Mouse (Mus musculus): ENCODE results near the gene Smarcb1. TPM values are rescaled to one million over a fixed set of nuclear protein-coding genes. Genes with fewer than 3 reads are reported as not detected.

Smarcb1 gene
- polyA plus RNA-seq, 1 experiment from 2014 or later = 298 TPM

- no peaks in the 10 kb centered on the region for H3K36me3 ChIP-seq
- H3K27me3 ChIP-seq = peaks cover 32% of the 10 kb centered on the region
- no peak overlapping the region for H3K4me2 ChIP-seq (replicated peaks)
- H3K4me3 ChIP-seq = no peak overlapping the region
- ATAC-seq (ENCODE audit: low FRiP score) = no peak
- H3K27ac ChIP-seq = no peak overlapping the region
- WGBS = 65% methylated on average over 9 of the region's 9 CpGs
- H3K9me3 ChIP-seq (replicated peaks) = no peaks in the 10 kb centered on the region
- H3K9ac ChIP-seq = no peak overlapping the region
- H3K4me1 ChIP-seq = peaks cover 21% of the 10 kb centered on the region
These were observed 19.8 kb upstream of the Smarcb1 start for GRCm38 (mm10) chr10:75941042-75941824.

GRCm38 (mm10) chr10:75940520-75940919 is 19.1 kb upstream of the Smarcb1 start, which contains the start of gene Gm867:
Gene Gm867 (minus strand): TSS chr10:75940672.
- no peak for ATAC-seq (ENCODE audit: low FRiP score)
- WGBS = 83% methylated on average over 5 of the region's 5 CpGs
- no peaks in the 10 kb centered on the region for H3K9me3 ChIP-seq (replicated peaks)
- peaks cover 39% of the 10 kb centered on the region for H3K27me3 ChIP-seq
- H3K9ac ChIP-seq = no peak within 1 kb of the TSS
- no peaks in the 10 kb centered on the region for H3K36me3 ChIP-seq
- no peak within 1 kb of the TSS for H3K4me3 ChIP-seq
- peaks cover 27% of the 10 kb centered on the region for H3K4me1 ChIP-seq
- no peak within 1 kb of the TSS for H3K27ac ChIP-seq
- no peak within 1 kb of the TSS for H3K4me2 ChIP-seq (replicated peaks)

- H3K4me1 ChIP-seq = peaks cover 30% of the 10 kb centered on the region
- no peaks in the 10 kb centered on the region for H3K9me3 ChIP-seq (replicated peaks)
- ATAC-seq (ENCODE audit: low FRiP score) = no peak
- H3K27me3 ChIP-seq = peaks cover 46% of the 10 kb centered on the region
- no peak overlapping the region for H3K9ac ChIP-seq
- WGBS = 37% methylated on average over 9 of the region's 9 CpGs
- H3K27ac ChIP-seq = no peak overlapping the region
- no peak overlapping the region for H3K4me3 ChIP-seq
- no peaks in the 10 kb centered on the region for H3K36me3 ChIP-seq
- H3K4me2 ChIP-seq (replicated peaks) = no peak overlapping the region
These were observed 18.2 kb upstream of the Smarcb1 start for GRCm38 (mm10) chr10:75939481-75940234.

- WGBS = 53% methylated on average over 10 of the region's 10 CpGs
- Histone ChIP-seq H3K4me2 (replicated peaks) (no peak overlapping the region), H3K27ac (no peak overlapping the region), H3K36me3 (no peaks in the 10 kb centered on the region), H3K4me1 (peaks cover 23% of the 10 kb centered on the region), H3K9me3 (replicated peaks) (no peaks in the 10 kb centered on the region), H3K4me3 (no peak overlapping the region), H3K27me3 (peaks cover 58% of the 10 kb centered on the region), H3K9ac (no peak overlapping the region)
- no peak for ATAC-seq (ENCODE audit: low FRiP score)
These were observed 16.6 kb upstream of the Smarcb1 start for GRCm38 (mm10) chr10:75937851-75938643.

GRCm38 (mm10) chr10:75936909-75937667 is 15.7 kb upstream of the Smarcb1 start:
- H3K4me2 ChIP-seq (replicated peaks) = no peak overlapping the region
- peaks cover 33% of the 10 kb centered on the region for H3K4me1 ChIP-seq
- no peak overlapping the region for H3K4me3 ChIP-seq
- no peak overlapping the region for H3K9ac ChIP-seq
- no peak overlapping the region for H3K27ac ChIP-seq
- ATAC-seq (ENCODE audit: low FRiP score) = no peak
- no peaks in the 10 kb centered on the region for H3K9me3 ChIP-seq (replicated peaks)
- no peaks in the 10 kb centered on the region for H3K36me3 ChIP-seq
- peaks cover 66% of the 10 kb centered on the region for H3K27me3 ChIP-seq
- 32% methylated on average over 18 of the region's 18 CpGs for WGBS

- Histone ChIP-seq H3K4me3 (peak within 1 kb of the TSS; percentile 49), H3K9me3 (replicated peaks) (no peaks in the 10 kb centered on the region), H3K4me1 (peaks cover 45% of the 10 kb centered on the region), H3K27ac (no peak within 1 kb of the TSS), H3K36me3 (no peaks in the 10 kb centered on the region), H3K27me3 (peaks cover 78% of the 10 kb centered on the region), H3K9ac (peak within 1 kb of the TSS; percentile 40), H3K4me2 (replicated peaks) (peak within 1 kb of the TSS; percentile 92)
- WGBS = 1% methylated on average over 51 of the region's 51 CpGs
- ATAC-seq (ENCODE audit: low FRiP score) = peak; percentile 35
These were observed 14.5 kb upstream of the Smarcb1 start, which contains the start of gene Mmp11 for GRCm38 (mm10) chr10:75935680-75936541. Gene Mmp11 (minus strand): TSS chr10:75936496.

- H3K4me2 ChIP-seq (replicated peaks) = peak overlapping the region; percentile 92
- no peak overlapping the region for H3K27ac ChIP-seq
- peaks cover 83% of the 10 kb centered on the region for H3K27me3 ChIP-seq
- WGBS = 56% methylated on average over 1 of the region's 1 CpGs
- no peak overlapping the region for H3K9ac ChIP-seq
- H3K4me3 ChIP-seq = no peak overlapping the region
- H3K9me3 ChIP-seq (replicated peaks) = no peaks in the 10 kb centered on the region
- ATAC-seq (ENCODE audit: low FRiP score) = no peak
- H3K4me1 ChIP-seq = peaks cover 53% of the 10 kb centered on the region
- no peaks in the 10 kb centered on the region for H3K36me3 ChIP-seq
These were observed 13.6 kb upstream of the Smarcb1 start for GRCm38 (mm10) chr10:75934991-75935390.

- peak within 1 kb of the TSS; percentile 98 for H3K4me2 ChIP-seq (replicated peaks)
- ATAC-seq (ENCODE audit: low FRiP score) = no peak
- H3K27ac ChIP-seq = peak within 1 kb of the TSS; percentile 57
- H3K9ac ChIP-seq = peak within 1 kb of the TSS; percentile 84
- 28% methylated on average over 6 of the region's 6 CpGs for WGBS
- peaks cover 70% of the 10 kb centered on the region for H3K27me3 ChIP-seq
- H3K36me3 ChIP-seq = no peaks in the 10 kb centered on the region
- peaks cover 51% of the 10 kb centered on the region for H3K4me1 ChIP-seq
- H3K9me3 ChIP-seq (replicated peaks) = no peaks in the 10 kb centered on the region
- peak within 1 kb of the TSS; percentile 57 for H3K4me3 ChIP-seq
These were observed 11.5 kb upstream of the Smarcb1 start, which contains the start of gene Chchd10 for GRCm38 (mm10) chr10:75932891-75933290. Gene Chchd10 (plus strand): TSS chr10:75933130.

GRCm38 (mm10) chr10:75932081-75932678 is 10.8 kb upstream of the Smarcb1 start:
- no peaks in the 10 kb centered on the region for H3K9me3 ChIP-seq (replicated peaks)
- H3K4me1 ChIP-seq = peaks cover 47% of the 10 kb centered on the region
- no peaks in the 10 kb centered on the region for H3K36me3 ChIP-seq
- peak; percentile 50 for ATAC-seq (ENCODE audit: low FRiP score)
- H3K9ac ChIP-seq = peak overlapping the region; percentile 84
- H3K4me2 ChIP-seq (replicated peaks) = peak overlapping the region; percentile 98
- peaks cover 63% of the 10 kb centered on the region for H3K27me3 ChIP-seq
- peak overlapping the region; percentile 57 for H3K4me3 ChIP-seq
- WGBS = under 1% methylated on average over 44 of the region's 44 CpGs
- H3K27ac ChIP-seq = peak overlapping the region; percentile 57

GRCm38 (mm10) chr10:75931311-75931710 is 9.9 kb upstream of the Smarcb1 start:
- Histone ChIP-seq H3K9ac (peak overlapping the region; percentile 84), H3K36me3 (peaks cover 2% of the 10 kb centered on the region; the same call in 1 of the 2 replicates), H3K9me3 (replicated peaks) (no peaks in the 10 kb centered on the region), H3K4me1 (peaks cover 46% of the 10 kb centered on the region), H3K27ac (no peak overlapping the region), H3K4me3 (peak overlapping the region; percentile 57), H3K4me2 (replicated peaks) (peak overlapping the region; percentile 98), H3K27me3 (peaks cover 55% of the 10 kb centered on the region)
- 27% methylated on average over 7 of the region's 7 CpGs for WGBS
- ATAC-seq (ENCODE audit: low FRiP score) = no peak
